Mouse (Mus musculus) limb, embryonic 11.5 days (tissue): ENCODE results near the gene Gjd3. TPM values are rescaled to one million over a fixed set of nuclear protein-coding genes. Genes with fewer than 3 reads are reported as not detected.

ENCODE experiments used
- ATAC-seq: fragments of 200-750 bp; cut with Nextera tagmentation; 2 replicates; pipeline ENCODE4 v1.8.0; 2017; ENCODE audit warnings: low read depth; ENCODE audit not compliant: insufficient number of reproducible peaks, low FRiP score, low TSS enrichment
- DNase-seq: peaks from one replicate; pipeline ENCODE4 v3.0.0-alpha.2; 2015; ENCODE audit warnings: low spot score
- H3K27ac ChIP-seq: fragments of 300-500 bp; sonication (generic); replicated peaks from 2 replicates; pipeline ENCODE4 v1.5.1; 2014; ENCODE audit warnings: low read depth, mild to moderate bottlenecking, low read length
- H3K27me3 ChIP-seq: fragments of 300-500 bp; sonication (generic); 2 replicates; pipeline ENCODE4 v1.6.1; 2014; ENCODE audit warnings: mild to moderate bottlenecking, low read length, mixed read lengths; ENCODE audit not compliant: control insufficient read depth, insufficient read depth
- H3K36me3 ChIP-seq: fragments of 300-500 bp; sonication (generic); 2 replicates; pipeline ENCODE4 v1.6.1; 2014; ENCODE audit warnings: mild to moderate bottlenecking, low read length, moderate library complexity, mixed read lengths; ENCODE audit not compliant: control insufficient read depth, insufficient read depth
- H3K4me1 ChIP-seq: fragments of 300-500 bp; sonication (generic); 2 replicates; pipeline ENCODE4 v1.6.1; 2014; ENCODE audit warnings: low read length, mixed read lengths; ENCODE audit not compliant: control insufficient read depth, insufficient read depth
- H3K4me2 ChIP-seq: fragments of 300-500 bp; sonication (generic); 2 replicates; pipeline ENCODE4 v1.6.1; 2014; ENCODE audit warnings: low read depth, mild to moderate bottlenecking, moderate library complexity; ENCODE audit not compliant: severe bottlenecking
- H3K4me3 ChIP-seq: fragments of 300-500 bp; sonication (generic); 2 replicates; pipeline ENCODE4 v1.5.1; 2014; ENCODE audit warnings: low read depth, low read length
- H3K9ac ChIP-seq: fragments of 300-500 bp; sonication (generic); 2 replicates; pipeline ENCODE4 v1.6.1; 2014; ENCODE audit warnings: mild to moderate bottlenecking, low read length
- H3K9me3 ChIP-seq: fragments of 300-500 bp; sonication (generic); 2 replicates; pipeline ENCODE4 v1.6.1; 2016; ENCODE audit warnings: low read length; ENCODE audit not compliant: control insufficient read depth
- WGBS: fragments of 180-500 bp; shearing (Covaris S2); extraction: QIAGEN DNeasy Blood & Tissue Kit; methylation state at CpG from one replicate; pipeline ENCODE4 v1.1.7; 2014; 5-methylcytosine and 5-hydroxymethylcytosine counted together
- polyA plus RNA-seq: library from polyadenylated mRNA; unstranded; fragments of >200 nt; fragmentation: Nextera tagmentation; extraction: Ambion mirVana; gene quantifications from 2 replicates; pipeline ENCODE4 v1.2.1, GENCODE M21; 2014

Gjd3 gene
- polyA plus RNA-seq, 1 experiment from 2014 or later: not detected

- ATAC-seq (no peak), DNase-seq (no peak)
- H3K4me1 ChIP-seq: peaks cover 76% of the 10 kb centered on the region
- H3K27ac ChIP-seq: peak overlapping the region; percentile 84
- H3K4me3 ChIP-seq: no peak overlapping the region
- H3K9me3 ChIP-seq: no peaks in the 10 kb centered on the region
- peak overlapping the region; percentile 77 for H3K4me2 ChIP-seq
- H3K27me3 ChIP-seq: no peaks in the 10 kb centered on the region
- WGBS: 80% methylated on average over 8 of the region's 8 CpGs
- no peaks in the 10 kb centered on the region for H3K36me3 ChIP-seq
- no peak overlapping the region for H3K9ac ChIP-seq
Observed at GRCm38 (mm10) chr11:98942923-98943641, 39.7 kb downstream of the Gjd3 start.

GRCm38 (mm10) chr11:98942555-98942922 is 40.3 kb downstream of the Gjd3 start:
- DNase-seq (peak; percentile 34), ATAC-seq (no peak)
- no peaks in the 10 kb centered on the region for H3K9me3 ChIP-seq
- no peaks in the 10 kb centered on the region for H3K36me3 ChIP-seq
- H3K27me3 ChIP-seq: no peaks in the 10 kb centered on the region
- peak overlapping the region; percentile 77 for H3K4me2 ChIP-seq
- H3K27ac ChIP-seq: peak overlapping the region; percentile 84
- WGBS: 49% methylated on average over 3 of the region's 3 CpGs
- H3K4me1 ChIP-seq: peaks cover 76% of the 10 kb centered on the region
- H3K4me3 ChIP-seq: peak overlapping the region; percentile 30
- H3K9ac ChIP-seq: 0 out of 2 replicates have a peak overlapping the region, but pooled peaks have one; percentile 27

GRCm38 (mm10) chr11:98941826-98942550 is 40.8 kb downstream of the Gjd3 start:
- Histone ChIP-seq H3K9ac (peak overlapping the region; percentile 54), H3K4me1 (peaks cover 74% of the 10 kb centered on the region), H3K9me3 (no peaks in the 10 kb centered on the region), H3K27me3 (no peaks in the 10 kb centered on the region), H3K36me3 (no peaks in the 10 kb centered on the region), H3K4me3 (peak overlapping the region; percentile 30), H3K27ac (peak overlapping the region; percentile 84), H3K4me2 (peak overlapping the region; percentile 77)
- 4% methylated on average over 15 of the region's 15 CpGs for WGBS
- ATAC-seq: no peak; the same call in 1 of the 2 replicates
- DNase-seq: peak; percentile 85

GRCm38 (mm10) chr11:98941341-98941825 is 41.4 kb downstream of the Gjd3 start:
- ATAC-seq (no peak), DNase-seq (no peak)
- peak overlapping the region; percentile 30 for H3K4me3 ChIP-seq
- peak overlapping the region; percentile 84 for H3K27ac ChIP-seq
- H3K4me1 ChIP-seq: peaks cover 79% of the 10 kb centered on the region
- peak overlapping the region; percentile 77 for H3K4me2 ChIP-seq
- H3K27me3 ChIP-seq: no peaks in the 10 kb centered on the region
- WGBS: 3% methylated on average over 12 of the region's 12 CpGs
- no peaks in the 10 kb centered on the region for H3K9me3 ChIP-seq
- H3K36me3 ChIP-seq: no peaks in the 10 kb centered on the region
- peak overlapping the region; percentile 54 for H3K9ac ChIP-seq

- 46% methylated on average over 3 of the region's 3 CpGs for WGBS
- DNase-seq (no peak), ATAC-seq (no peak)
- H3K36me3 ChIP-seq: no peaks in the 10 kb centered on the region
- peak overlapping the region; percentile 27; the same call in 1 of the 2 replicates for H3K9ac ChIP-seq
- peak overlapping the region; percentile 77 for H3K4me2 ChIP-seq
- peak overlapping the region; percentile 30 for H3K4me3 ChIP-seq
- H3K27ac ChIP-seq: peak overlapping the region; percentile 84
- H3K4me1 ChIP-seq: peaks cover 81% of the 10 kb centered on the region
- H3K27me3 ChIP-seq: no peaks in the 10 kb centered on the region
- H3K9me3 ChIP-seq: no peaks in the 10 kb centered on the region
Observed at GRCm38 (mm10) chr11:98940776-98941175, 42.0 kb downstream of the Gjd3 start.

- peak overlapping the region; percentile 77 for H3K4me2 ChIP-seq
- no peaks in the 10 kb centered on the region for H3K36me3 ChIP-seq
- H3K27ac ChIP-seq: peak overlapping the region; percentile 84
- H3K9ac ChIP-seq: peak overlapping the region; percentile 37; the same call in 1 of the 2 replicates
- peaks cover 80% of the 10 kb centered on the region for H3K4me1 ChIP-seq
- WGBS: 45% methylated on average over 11 of the region's 11 CpGs
- DNase-seq (no peak), ATAC-seq (no peak)
- H3K4me3 ChIP-seq: peak overlapping the region; percentile 30
- H3K9me3 ChIP-seq: no peaks in the 10 kb centered on the region
- no peaks in the 10 kb centered on the region for H3K27me3 ChIP-seq
Observed at GRCm38 (mm10) chr11:98939953-98940641, 42.7 kb downstream of the Gjd3 start.

GRCm38 (mm10) chr11:98939084-98939952 is 43.5 kb downstream of the Gjd3 start:
- H3K9ac ChIP-seq: peak overlapping the region; percentile 89; the same call in 1 of the 2 replicates
- H3K4me1 ChIP-seq: peaks cover 74% of the 10 kb centered on the region
- ATAC-seq (no peak), DNase-seq (no peak)
- H3K4me3 ChIP-seq: peak overlapping the region; percentile 68
- no peaks in the 10 kb centered on the region for H3K36me3 ChIP-seq
- WGBS: 51% methylated on average over 15 of the region's 15 CpGs
- no peak overlapping the region; the same call in 1 of the 2 replicates for H3K27ac ChIP-seq
- H3K27me3 ChIP-seq: no peaks in the 10 kb centered on the region
- peak overlapping the region; percentile 77 for H3K4me2 ChIP-seq
- no peaks in the 10 kb centered on the region for H3K9me3 ChIP-seq
